Mouse (Mus musculus): ENCODE results near the gene Eepd1. TPM values are rescaled to one million over a fixed set of nuclear protein-coding genes. Genes with fewer than 3 reads are reported as not detected.

Eepd1 gene
- total and polyA plus RNA-seq, 3 experiments: 0.85 to 1.6 TPM; not detected in 1

DNA sequence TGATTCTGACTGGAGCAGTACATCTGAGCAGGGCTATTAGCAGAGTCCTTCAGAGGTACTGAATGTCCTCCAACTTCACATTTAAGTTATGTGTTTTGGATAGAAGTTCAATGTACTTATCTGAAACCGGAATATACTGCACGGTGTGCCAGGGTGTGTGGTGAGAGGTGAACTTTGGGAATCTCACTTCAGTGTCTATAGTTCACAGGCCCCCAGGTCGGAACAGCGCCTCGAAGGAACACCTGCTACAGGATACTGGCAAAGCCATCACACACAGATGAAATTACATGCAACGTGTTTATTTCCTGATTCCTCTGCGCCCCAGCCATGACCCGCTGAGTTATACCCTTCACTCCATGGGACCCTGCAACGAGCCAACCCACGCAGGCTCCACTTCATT lies 14.3 kb downstream of the Eepd1 start:
- no peaks in the 10 kb centered on the region for H3K27me3 ChIP-seq (ENCODE audit: control insufficient read depth in 1 of 2, insufficient read depth in 2 of 2, low read length in 2 of 2)
- no peaks in the 10 kb centered on the region for H3K4me1 ChIP-seq (ENCODE audit: control insufficient read depth in 1 of 2, insufficient read depth in 2 of 2, low read length in 2 of 2)
- no peak overlapping the region for H3K9ac ChIP-seq (ENCODE audit: control insufficient read depth, low read depth, low read length, poor library complexity, severe bottlenecking)
- no peak for DNase-seq (ENCODE audit: low read depth, low spot score)
- no peaks in the 10 kb centered on the region for H3K79me2 ChIP-seq (ENCODE audit: control insufficient read depth, insufficient read depth, low read length, poor library complexity)
- H3K9me3 ChIP-seq (replicated peaks; ENCODE audit: insufficient read depth, low read length): no peaks in the 10 kb centered on the region
- no peak overlapping the region for H3K4me3 ChIP-seq (ENCODE audit: control insufficient read depth in 1 of 2, insufficient read depth in 1 of 2, low read depth in 2 of 2, low read length in 2 of 2)
- H3K36me3 ChIP-seq (ENCODE audit: control insufficient read depth in 1 of 2, insufficient read depth in 2 of 2, low read length in 2 of 2): no peaks in the 10 kb centered on the region
- no peak overlapping the region for H3K27ac ChIP-seq (ENCODE audit: control insufficient read depth, low read depth, low read length)
- TF ChIP-seq ZMIZ1 (IDR thresholded peaks at IDR 0.05; ENCODE audit: low read depth, low read length): no peak
- TF ChIP-seq CTCF (IDR thresholded peaks at IDR 0.05 in 2 of 3, conservative IDR thresholded peaks at IDR 0.05 in 1 of 3; ENCODE audit: control insufficient read depth in 1 of 3, insufficient read depth in 1 of 3, low read depth in 2 of 3, low read length in 3 of 3, poor library complexity in 1 of 3, severe bottlenecking in 1 of 3): no peak
- TF ChIP-seq MAZ (IDR thresholded peaks at IDR 0.05; ENCODE audit: low read depth, low read length): no peak
- TF ChIP-seq MXI1 (IDR thresholded peaks at IDR 0.05; ENCODE audit: low read depth, low read length): no peak
- TF ChIP-seq GABPA (IDR thresholded peaks at IDR 0.05; ENCODE audit: low read depth, low read length): no peak
- TF ChIP-seq ZNF384 (IDR thresholded peaks at IDR 0.05; ENCODE audit: low read depth, low read length): no peak
- no peak for TF ChIP-seq EP300 (IDR thresholded peaks at IDR 0.05; ENCODE audit: low read depth in 1 of 2, low read length in 2 of 2)
- TF ChIP-seq POLR2AphosphoS5 (IDR thresholded peaks at IDR 0.05; ENCODE audit: borderline replicate concordance, low read depth, low read length): no peak

DNA sequence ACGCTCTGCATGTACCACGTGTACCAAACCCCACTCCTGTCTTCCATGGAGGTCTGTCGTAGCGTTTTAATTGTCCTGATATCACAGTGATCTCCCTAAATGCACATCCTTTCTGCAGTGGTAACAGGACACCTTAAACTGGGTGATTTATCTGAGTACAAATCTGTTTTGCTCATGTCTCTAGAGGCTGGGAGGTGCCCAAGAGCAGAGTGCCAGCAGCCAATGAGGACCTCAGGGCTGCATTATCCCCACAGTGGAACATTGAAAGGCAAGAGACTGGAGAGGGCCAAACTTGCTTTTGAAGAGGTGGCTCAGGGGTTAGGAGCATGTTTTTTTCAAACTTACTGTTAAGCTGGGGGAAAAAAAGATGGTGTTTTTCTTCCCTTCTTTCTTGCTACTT lies 14.8 kb downstream of the Eepd1 start:
- no peaks in the 10 kb centered on the region for H3K36me3 ChIP-seq (ENCODE audit: control insufficient read depth in 1 of 2, insufficient read depth in 2 of 2, low read length in 2 of 2)
- no peak for DNase-seq (ENCODE audit: low read depth, low spot score)
- no peaks in the 10 kb centered on the region for H3K79me2 ChIP-seq (ENCODE audit: control insufficient read depth, insufficient read depth, low read length, poor library complexity)
- H3K4me3 ChIP-seq (ENCODE audit: control insufficient read depth in 1 of 2, insufficient read depth in 1 of 2, low read depth in 2 of 2, low read length in 2 of 2): no peak overlapping the region
- H3K27ac ChIP-seq (ENCODE audit: control insufficient read depth, low read depth, low read length): no peak overlapping the region
- no peak for TF ChIP-seq MYC (IDR thresholded peaks at IDR 0.05; ENCODE audit: low read depth, low read length)
- no peak for TF ChIP-seq RCOR1 (IDR thresholded peaks at IDR 0.05; ENCODE audit: low read depth, low read length)
- no peak for TF ChIP-seq MEF2A (IDR thresholded peaks at IDR 0.05; ENCODE audit: extremely low read depth, insufficient replicate concordance, low read depth, low read length, poor library complexity, severe bottlenecking)
- no peak for TF ChIP-seq CHD1 (IDR thresholded peaks at IDR 0.05; ENCODE audit: low read depth, low read length)
- no peak for TF ChIP-seq GATA1 (IDR thresholded peaks at IDR 0.05; ENCODE audit: low read depth, low read length)
- no peak for TF ChIP-seq POLR2A (IDR thresholded peaks at IDR 0.05; ENCODE audit: control insufficient read depth in 1 of 2, insufficient read depth in 1 of 2, low read depth in 1 of 2, low read length in 2 of 2, poor library complexity in 1 of 2)
- TF ChIP-seq JUND (IDR thresholded peaks at IDR 0.05; ENCODE audit: low read depth, low read length): no peak
- no peak for TF ChIP-seq ZMIZ1 (IDR thresholded peaks at IDR 0.05; ENCODE audit: low read depth, low read length)
- no peak for TF ChIP-seq NELFE (IDR thresholded peaks at IDR 0.05; ENCODE audit: low read depth, low read length)
- TF ChIP-seq EP300 (IDR thresholded peaks at IDR 0.05; ENCODE audit: low read depth in 1 of 2, low read length in 2 of 2): no peak
- TF ChIP-seq ETS1 (IDR thresholded peaks at IDR 0.05; ENCODE audit: low read depth, low read length): no peak
- TF ChIP-seq RAD21 (IDR thresholded peaks at IDR 0.05; ENCODE audit: low read depth, low read length): no peak
- TF ChIP-seq MAFK (IDR thresholded peaks at IDR 0.05; ENCODE audit: borderline replicate concordance, low read depth, low read length): no peak
- TF ChIP-seq BHLHE40 (IDR thresholded peaks at IDR 0.05; ENCODE audit: borderline replicate concordance, low read depth, low read length): no peak
- TF ChIP-seq POLR2AphosphoS5 (IDR thresholded peaks at IDR 0.05; ENCODE audit: borderline replicate concordance, low read depth, low read length): no peak
- no peak for TF ChIP-seq TAL1 (IDR thresholded peaks at IDR 0.05; ENCODE audit: low read length)
- no peak for TF ChIP-seq E2F4 (IDR thresholded peaks at IDR 0.05; ENCODE audit: borderline replicate concordance, low read depth, low read length)
- TF ChIP-seq MXI1 (IDR thresholded peaks at IDR 0.05; ENCODE audit: low read depth, low read length): no peak
- TF ChIP-seq ZKSCAN1 (IDR thresholded peaks at IDR 0.05; ENCODE audit: low read depth, low read length): no peak
- TF ChIP-seq USF2 (IDR thresholded peaks at IDR 0.05; ENCODE audit: borderline replicate concordance in 1 of 2, insufficient read depth in 1 of 2, low read depth in 1 of 2, low read length in 2 of 2): no peak
- no peaks in the 10 kb centered on the region for H3K27me3 ChIP-seq (ENCODE audit: control insufficient read depth in 1 of 2, insufficient read depth in 2 of 2, low read length in 2 of 2)
- no peaks in the 10 kb centered on the region for H3K9me3 ChIP-seq (replicated peaks; ENCODE audit: insufficient read depth, low read length)
- no peak overlapping the region for H3K9ac ChIP-seq (ENCODE audit: control insufficient read depth, low read depth, low read length, poor library complexity, severe bottlenecking)
- H3K4me1 ChIP-seq (ENCODE audit: control insufficient read depth in 1 of 2, insufficient read depth in 2 of 2, low read length in 2 of 2): no peaks in the 10 kb centered on the region
